Mouse (Mus musculus) myocyte (in vitro differentiated cells): ENCODE measurements around the gene Adcy1.

Experiments
- CEBPB ChIP-seq: IDR thresholded peaks from 2 replicates; pipeline ENCODE4 v1.6.1; 2011; ENCODE audit warnings: mild to moderate bottlenecking, moderate library complexity; ENCODE audit not compliant: poor library complexity, insufficient read depth, severe bottlenecking
- E2F4 ChIP-seq: IDR thresholded peaks from one replicate; pipeline ENCODE4 v1.6.1; 2011; ENCODE audit warnings: mild to moderate bottlenecking, control low read depth, moderate library complexity; ENCODE audit not compliant: insufficient read depth
- MAX ChIP-seq: IDR thresholded peaks from one replicate; pipeline ENCODE4 v1.6.1; 2011; ENCODE audit warnings: low read depth, mild to moderate bottlenecking, control low read depth
- MYOD1 ChIP-seq, 3 experiments: IDR thresholded peaks; one replicate each; pipeline ENCODE4 v1.6.1; 2011; ENCODE audit warnings: control low read depth in 2 of 3, low read depth in 2 of 3, mild to moderate bottlenecking in 2 of 3, moderate library complexity in 1 of 3; ENCODE audit not compliant: insufficient read length in 2 of 3, control insufficient read depth in 1 of 3
- MYOG ChIP-seq, 3 experiments: IDR thresholded peaks; one replicate each; pipeline ENCODE4 v1.6.1; 2011; ENCODE audit warnings: control low read depth in 2 of 3, low read depth in 2 of 3, mild to moderate bottlenecking in 2 of 3; ENCODE audit not compliant: insufficient read length in 2 of 3, control insufficient read depth in 1 of 3, insufficient read depth in 1 of 3
- POLR2A ChIP-seq: IDR thresholded peaks from one replicate; pipeline ENCODE4 v1.6.1; 2011; ENCODE audit warnings: low read depth, mild to moderate bottlenecking, control low read depth, moderate library complexity; ENCODE audit not compliant: insufficient read length
- POLR2AphosphoS2 ChIP-seq: IDR thresholded peaks from one replicate; pipeline ENCODE4 v1.6.1; 2011; ENCODE audit warnings: low read depth, control low read depth; ENCODE audit not compliant: insufficient read length
- SRF ChIP-seq: IDR thresholded peaks from one replicate; pipeline ENCODE4 v1.6.1; 2011; ENCODE audit warnings: low read depth; ENCODE audit not compliant: control insufficient read depth, insufficient read length
- TCF12 ChIP-seq: IDR thresholded peaks from one replicate; pipeline ENCODE4 v1.6.1; 2011; ENCODE audit warnings: mild to moderate bottlenecking, control low read depth; ENCODE audit not compliant: poor library complexity, insufficient read depth, severe bottlenecking
- TCF3 ChIP-seq: IDR thresholded peaks from one replicate; pipeline ENCODE4 v1.6.1; 2011; ENCODE audit warnings: low read depth, control low read depth; ENCODE audit not compliant: insufficient read length
- USF1 ChIP-seq: IDR thresholded peaks from one replicate; pipeline ENCODE4 v1.6.1; 2011; ENCODE audit warnings: low read depth, mild to moderate bottlenecking, control low read depth, moderate library complexity

GRCm38 (mm10) chr11:7135763-7136162 is 72.5 kb downstream of the Adcy1 start:
- TF ChIP-seq TCF12 (no peak), POLR2A (no peak), MYOG (IDR thresholded peaks at IDR 0.05; ENCODE audit: control insufficient read depth in 1 of 3, insufficient read depth in 1 of 3, insufficient read length in 2 of 3, low read depth in 2 of 3) (no peak), USF1 (no peak), SRF (no peak), E2F4 (no peak), MYOD1 (IDR thresholded peaks at IDR 0.05; ENCODE audit: control insufficient read depth in 1 of 3, insufficient read length in 2 of 3, low read depth in 2 of 3) (no peak), POLR2AphosphoS2 (no peak), CEBPB (no peak), MAX (no peak), TCF3 (no peak)
